Mouse (Mus musculus): ENCODE data around the gene Serpinc1. TPM values are rescaled to one million over a fixed set of nuclear protein-coding genes. Genes with fewer than 3 reads are reported as not detected.
A peak's percentile ranks its signal among the peaks of the same experiment; 100 is the strongest.
"Not testable (repeated sequence)": the region's sequence is repeated elsewhere in the genome, so short reads cannot be mapped to it uniquely, and the experiment has no call there.

Serpinc1 gene
- polyA plus RNA-seq, 3 experiments from 2014 or later = 5.1 to 13.6 (median 9.2) TPM

- no peak for ATAC-seq
Measured at GRCm38 (mm10) chr1:161025410-161026210, 47.2 kb downstream of the Serpinc1 start.

DNA sequence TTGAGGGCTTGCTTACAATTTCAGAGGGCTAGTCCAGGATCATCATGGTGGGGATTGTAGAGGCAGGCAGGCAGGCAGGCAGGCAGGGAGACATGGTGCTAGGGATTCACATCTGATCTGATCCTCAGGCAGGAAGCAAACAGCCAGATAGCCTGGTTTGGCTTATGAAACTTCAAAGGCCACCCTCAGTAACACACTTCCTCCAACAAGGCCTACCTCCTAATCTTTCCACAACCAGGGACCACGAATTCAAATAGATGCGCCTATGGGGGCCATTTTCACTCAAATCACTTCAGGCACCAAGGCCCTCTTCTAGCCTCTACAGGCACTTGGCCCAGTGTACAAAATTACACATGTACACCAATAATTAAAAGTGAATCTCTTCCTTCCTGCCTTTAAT lies 48.8 kb downstream of the Serpinc1 start:
- no peak for ATAC-seq

GRCm38 (mm10) chr1:161028427-161028826 lies 50.0 kb downstream of the Serpinc1 start:
- not testable (repeated sequence) for ATAC-seq

DNA sequence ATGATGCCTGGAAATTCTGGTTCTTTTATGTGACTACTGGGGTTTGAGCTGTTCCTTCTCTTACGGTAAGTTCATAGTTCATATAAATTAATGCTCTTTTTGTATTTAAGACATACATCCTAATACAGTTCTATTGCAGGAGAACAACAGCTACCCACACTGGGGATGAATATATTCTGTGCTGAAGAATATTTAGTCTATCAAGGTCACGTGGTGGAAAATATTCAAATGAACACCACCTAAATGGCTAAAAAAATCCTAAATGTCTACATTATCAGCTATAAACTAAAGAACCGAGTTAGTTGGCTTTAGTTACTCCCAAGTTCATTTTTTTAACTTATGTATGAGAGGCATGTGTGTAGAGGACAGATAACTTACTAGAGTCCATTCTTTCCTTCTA lies 51.7 kb downstream of the Serpinc1 start:
- no peak for ATAC-seq

DNA sequence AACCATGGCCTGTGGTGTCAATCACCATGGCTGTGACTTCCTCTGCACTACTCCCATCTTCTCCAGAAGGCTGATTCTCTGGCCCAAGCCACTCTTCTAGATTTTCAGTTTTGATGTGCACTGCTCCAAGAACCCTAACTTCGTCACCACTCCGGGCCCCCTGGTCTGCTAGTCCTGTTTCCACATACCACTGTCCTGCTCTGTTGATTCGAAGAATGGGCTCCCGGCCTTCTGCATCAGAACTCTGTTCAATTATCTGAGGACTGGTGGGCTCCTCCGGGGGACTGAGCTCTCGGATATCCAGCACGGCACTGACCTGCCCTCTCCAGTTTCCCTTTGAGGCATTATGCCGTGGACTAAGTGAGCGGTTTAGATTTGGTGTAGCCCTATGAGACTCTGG lies 53.5 kb downstream of the Serpinc1 start:
- no peak for ATAC-seq

- ATAC-seq = no peak
Measured at GRCm38 (mm10) chr1:161032345-161032744, 54.0 kb downstream of the Serpinc1 start.

DNA sequence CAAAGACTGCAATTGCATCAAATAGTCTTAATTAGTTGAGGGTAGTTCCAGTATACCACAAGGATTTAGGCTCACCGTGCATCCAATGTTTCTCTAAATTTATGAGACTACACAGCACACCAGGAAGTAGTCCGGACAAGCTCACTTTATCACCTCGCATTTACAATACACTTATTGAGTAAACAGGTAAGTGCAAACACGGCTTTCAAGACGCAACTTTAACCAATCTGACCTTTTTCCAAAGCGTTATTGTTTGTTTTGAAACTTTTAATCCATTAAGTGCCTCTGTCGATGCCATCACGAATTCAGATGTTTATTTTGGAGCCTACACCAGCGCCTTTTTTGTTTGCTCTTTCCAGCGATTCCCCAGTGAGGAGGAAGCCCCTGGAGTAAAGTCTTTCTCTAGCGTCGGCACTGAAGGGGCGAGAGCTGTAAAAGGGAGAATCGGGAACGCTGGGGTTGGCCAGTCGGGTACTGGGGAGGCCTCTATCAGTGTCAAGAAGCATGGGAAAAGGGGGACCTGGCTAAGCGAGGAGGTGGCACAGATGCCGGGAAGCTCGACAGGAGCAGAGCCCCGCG lies 55.6 kb downstream of the Serpinc1 start:
- no peak for ATAC-seq

DNA sequence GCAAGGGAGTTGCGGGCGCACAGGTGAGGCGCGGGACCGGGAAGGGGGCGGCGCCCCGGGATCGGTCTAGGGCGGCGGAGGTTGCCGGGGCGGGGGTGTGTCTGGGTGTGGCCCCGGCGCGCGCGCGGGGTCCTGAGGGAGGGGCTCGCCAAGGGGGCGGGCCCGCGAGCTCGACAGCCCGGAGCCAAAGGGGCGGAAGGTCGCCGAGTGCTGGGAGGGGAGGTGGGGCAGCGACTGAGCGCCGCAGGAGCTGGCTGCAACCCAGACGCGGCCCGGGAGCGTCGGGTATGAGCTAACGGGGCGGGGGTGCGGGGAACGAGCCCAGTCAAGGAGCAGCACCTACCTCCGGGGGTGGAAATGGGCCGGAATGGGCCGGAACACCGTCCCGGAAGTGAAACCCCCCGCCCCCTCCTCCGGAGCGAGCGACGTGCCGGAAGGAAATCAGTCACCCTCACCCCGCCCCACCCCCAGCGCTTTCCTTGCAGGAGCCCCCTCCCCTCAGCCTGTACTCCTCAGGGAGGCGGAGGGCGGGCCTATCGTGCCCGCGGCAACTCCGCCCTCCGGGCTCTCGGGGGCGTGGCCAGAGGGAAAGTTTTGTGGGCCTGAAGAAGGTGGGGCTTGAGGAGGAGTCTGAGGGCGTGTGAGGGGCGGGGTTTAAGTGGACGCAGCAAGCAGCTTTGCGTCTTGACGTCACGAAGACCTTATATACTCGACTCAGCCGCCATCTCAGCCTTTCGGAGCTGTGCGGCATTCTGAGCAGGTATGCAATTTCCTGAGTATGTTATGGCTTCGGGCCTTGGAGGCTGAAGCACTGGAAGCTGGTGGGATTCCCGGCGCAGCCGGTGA lies 56.3 kb downstream of the Serpinc1 start, which contains the start of gene Zbtb37:
TSS of gene Zbtb37 (minus strand) at position 415 of the 846 bp plus-strand sequence.
- peak; percentile 91 for ATAC-seq

DNA sequence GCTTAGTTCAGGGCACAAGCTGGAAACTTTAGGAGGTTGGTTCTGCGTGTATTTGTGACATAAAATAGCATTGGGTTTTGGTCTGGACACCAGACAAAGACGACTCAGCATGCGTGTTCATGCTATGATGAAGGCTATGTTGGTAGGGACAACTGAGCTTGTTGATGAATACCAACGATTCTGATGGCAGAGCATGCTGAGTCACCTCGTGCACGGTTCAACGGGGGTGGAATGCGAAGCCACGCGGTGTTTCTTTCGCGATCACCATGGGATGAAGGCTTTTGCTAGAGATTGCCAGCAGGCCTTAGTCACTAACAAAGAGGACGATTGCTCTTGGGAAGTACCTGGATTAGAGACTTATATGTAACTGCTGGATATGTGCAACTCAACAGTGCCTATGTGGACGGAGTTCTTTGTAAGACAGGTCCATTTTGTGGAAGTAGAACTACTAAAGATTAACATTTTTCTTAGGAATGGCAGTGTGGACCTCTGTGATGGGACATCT lies 56.9 kb downstream of the Serpinc1 start:
- ATAC-seq = peak; percentile 19

- no peak for ATAC-seq
Measured at GRCm38 (mm10) chr1:161035786-161036404, 57.5 kb downstream of the Serpinc1 start.

DNA sequence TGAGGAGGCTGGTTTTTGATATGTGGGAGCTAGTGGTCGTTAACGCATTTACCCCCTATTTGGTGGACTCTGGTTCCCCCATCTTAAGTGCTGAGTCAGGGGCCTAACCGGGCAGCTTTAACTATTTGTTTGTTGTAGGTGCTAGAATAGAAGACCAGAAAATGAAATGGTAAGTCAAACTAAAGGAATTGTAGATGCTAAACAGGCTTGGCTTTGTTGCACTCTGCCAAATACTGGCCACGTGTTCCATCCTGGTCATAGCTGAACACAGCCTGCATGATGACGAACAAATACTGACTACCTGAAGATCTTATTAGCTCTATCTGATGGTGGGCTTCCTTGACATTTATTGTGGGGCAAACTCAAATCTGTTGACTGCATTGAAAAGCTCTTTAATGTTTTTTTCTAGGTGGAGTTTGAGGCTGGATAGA lies 58.0 kb downstream of the Serpinc1 start:
- no peak for ATAC-seq

DNA sequence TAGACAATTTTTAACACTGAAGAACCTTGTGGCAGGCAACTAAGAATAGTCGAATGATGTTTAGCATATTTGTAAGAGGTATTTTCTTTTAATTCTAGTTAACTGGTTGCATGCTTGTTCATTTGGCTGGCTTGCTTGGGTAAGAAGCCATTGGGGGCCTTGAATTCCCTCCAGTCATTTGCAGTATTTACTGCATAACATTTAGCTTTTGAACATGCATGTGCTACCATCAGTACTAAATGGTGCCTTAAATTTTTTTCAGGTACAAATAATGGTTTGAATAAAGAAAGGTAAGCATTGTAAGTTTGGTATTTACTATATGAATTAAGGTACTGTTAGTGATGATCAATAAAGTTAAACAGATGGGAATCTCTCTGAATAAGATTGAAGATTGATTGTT lies 58.6 kb downstream of the Serpinc1 start:
- ATAC-seq = no peak

GRCm38 (mm10) chr1:161037599-161037998 lies 59.2 kb downstream of the Serpinc1 start:
- no peak for ATAC-seq

DNA sequence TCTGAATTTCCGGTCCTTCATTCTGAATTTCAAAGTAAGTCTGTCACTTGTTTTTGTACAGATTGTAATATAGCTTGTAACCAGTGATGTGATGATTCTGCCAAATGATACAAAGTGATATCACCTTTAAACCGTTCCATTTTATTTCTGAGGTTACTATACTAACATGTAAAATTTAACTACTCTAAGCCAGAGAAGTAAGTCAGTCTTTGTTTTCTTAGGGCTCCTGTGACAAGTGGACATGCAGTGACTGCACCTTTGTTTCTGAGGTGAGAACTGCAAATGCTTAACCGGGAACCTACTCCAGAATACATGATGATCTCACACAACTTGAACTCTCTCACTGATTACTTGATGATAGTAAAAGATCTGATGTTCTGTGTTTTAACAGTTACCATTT lies 59.6 kb downstream of the Serpinc1 start:
- no peak for ATAC-seq

DNA sequence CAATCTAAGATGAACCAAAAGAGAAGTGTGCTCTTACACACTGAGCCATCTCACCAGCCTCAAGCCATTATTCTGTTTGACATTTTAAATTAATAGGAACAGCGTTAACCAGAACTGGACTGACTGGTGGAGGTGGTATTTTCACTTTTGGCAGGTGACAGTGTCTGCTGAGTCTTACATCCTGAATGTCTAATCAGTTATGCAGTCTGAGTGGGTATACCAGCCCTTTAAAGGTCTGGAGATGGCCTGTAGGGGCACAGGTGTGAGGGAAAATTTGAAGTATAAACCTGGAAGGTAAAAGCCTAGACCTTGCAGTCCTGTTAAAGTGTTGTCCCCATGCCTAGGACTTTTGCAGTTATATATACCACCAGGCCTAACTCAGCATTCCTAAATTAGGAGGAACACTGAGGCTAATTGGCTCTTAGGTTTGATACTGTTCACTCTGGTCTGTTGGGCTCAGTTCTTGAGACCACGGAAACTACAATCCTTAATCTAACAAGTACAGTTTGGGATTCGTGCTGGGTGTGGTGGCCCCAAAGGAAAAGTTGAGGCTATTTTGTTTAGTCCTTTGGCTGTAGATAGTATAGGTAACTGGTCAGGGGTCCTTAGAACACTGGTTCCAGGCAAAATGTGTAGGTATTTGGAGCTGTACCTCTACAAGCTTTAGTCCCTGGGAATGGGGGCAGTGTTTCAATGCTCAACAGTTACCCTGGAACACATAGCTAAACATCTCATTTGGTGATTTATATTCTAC lies 60.8 kb downstream of the Serpinc1 start:
- no peak for ATAC-seq

- ATAC-seq = no peak
Measured at GRCm38 (mm10) chr1:161039741-161040425, 61.5 kb downstream of the Serpinc1 start.

DNA sequence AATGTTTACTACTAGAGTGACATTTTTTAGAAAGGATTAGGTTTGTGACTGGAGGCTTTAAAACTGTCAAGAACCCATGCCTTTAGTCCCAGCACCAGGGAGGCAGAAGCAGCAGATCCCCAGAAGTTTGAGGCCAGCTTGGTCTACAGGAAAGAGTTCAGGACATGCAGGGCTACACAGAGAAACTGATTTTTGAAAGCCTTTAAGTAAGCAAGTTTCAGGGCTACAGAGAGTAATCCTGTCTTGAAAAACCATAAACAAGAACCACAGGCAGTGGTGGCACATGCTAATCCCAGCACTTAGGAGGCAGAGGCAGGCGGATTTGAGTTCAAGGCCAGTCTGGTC lies 62.0 kb downstream of the Serpinc1 start:
- ATAC-seq = no peak

- ATAC-seq = no peak
Measured at GRCm38 (mm10) chr1:161040855-161041254, 62.5 kb downstream of the Serpinc1 start.

GRCm38 (mm10) chr1:161041261-161042020 lies 63.1 kb downstream of the Serpinc1 start:
- no peak for ATAC-seq

DNA sequence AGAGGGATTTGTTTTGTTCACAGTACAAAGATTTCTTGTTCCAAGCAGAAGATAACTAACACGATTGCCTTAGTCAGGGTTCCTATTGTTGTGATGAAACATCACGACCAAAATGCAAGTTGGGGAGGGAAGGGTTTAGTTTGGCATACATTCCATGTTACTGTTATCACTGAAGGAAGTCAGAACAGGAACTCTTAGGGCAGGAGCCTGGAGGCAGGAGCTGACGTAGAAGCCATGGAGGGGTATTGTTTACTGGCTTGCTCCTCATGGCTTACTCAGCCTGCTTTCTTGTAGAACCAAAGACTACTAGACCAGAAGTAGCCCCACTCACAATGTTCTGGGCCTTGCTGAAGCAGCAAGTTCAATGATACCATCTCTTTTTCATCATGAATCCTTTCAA lies 68.6 kb downstream of the Serpinc1 start:
- ATAC-seq = no peak

Data from inflammation-experienced regulatory T-cells, adult 6 months (primary cell).